Mouse (Mus musculus): ENCODE data around the gene Tmem91.

GRCm38 (mm10) chr7:25689603-25690021 lies 14.6 kb upstream of the Tmem91 start:
- no peak for TF ChIP-seq POLR2A (IDR thresholded peaks at IDR 0.05; ENCODE audit: control insufficient read depth, extremely low read depth, insufficient read depth, low read length, poor library complexity)
- no peak for TF ChIP-seq CTCF (IDR thresholded peaks at IDR 0.05; ENCODE audit: borderline replicate concordance, control insufficient read depth, extremely low read depth, insufficient read depth, low read length, poor library complexity)
